Mouse (Mus musculus): Measurements from ENCODE around the gene Cradd. TPM values are rescaled to one million over a fixed set of nuclear protein-coding genes. Genes with fewer than 3 reads are reported as not detected.

Gene Cradd
- polyA plus RNA-seq, 1 experiment from 2014 or later = 12.0 TPM

GRCm38 (mm10) chr10:95156410-95156809, 167.5 kb downstream of the Cradd start:
- H3K27ac ChIP-seq (replicated peaks; ENCODE audit: low read depth, low read length) = no peak overlapping the region
- 95% methylated on average over 5 of the region's 7 CpGs for WGBS
- no peak overlapping the region for H3K4me2 ChIP-seq (ENCODE audit: low read length)
- DNase-seq = no peak
- H3K9me3 ChIP-seq (ENCODE audit: control insufficient read depth, low read length) = no peaks in the 10 kb centered on the region
- H3K36me3 ChIP-seq (ENCODE audit: control insufficient read depth, insufficient read depth, low read length) = no peaks in the 10 kb centered on the region
- no peak for ATAC-seq (ENCODE audit: low FRiP score, low TSS enrichment)
- no peaks in the 10 kb centered on the region for H3K27me3 ChIP-seq (ENCODE audit: control insufficient read depth, insufficient read depth, low read length)
- no peak overlapping the region for H3K9ac ChIP-seq (replicated peaks; ENCODE audit: low read length)
- H3K4me3 ChIP-seq (replicated peaks; ENCODE audit: low read depth, low read length) = no peak overlapping the region
- H3K4me1 ChIP-seq (ENCODE audit: control insufficient read depth, insufficient read depth, low read length) = no peaks in the 10 kb centered on the region

GRCm38 (mm10) chr10:95154675-95155074, 169.3 kb downstream of the Cradd start:
- no peak overlapping the region for H3K9ac ChIP-seq (replicated peaks; ENCODE audit: low read length)
- no peak overlapping the region for H3K4me3 ChIP-seq (replicated peaks; ENCODE audit: low read depth, low read length)
- ATAC-seq (ENCODE audit: low FRiP score, low TSS enrichment) (no peak), DNase-seq (no peak)
- H3K4me1 ChIP-seq (ENCODE audit: control insufficient read depth, insufficient read depth, low read length) = no peaks in the 10 kb centered on the region
- no peaks in the 10 kb centered on the region for H3K36me3 ChIP-seq (ENCODE audit: control insufficient read depth, insufficient read depth, low read length)
- no peaks in the 10 kb centered on the region for H3K27me3 ChIP-seq (ENCODE audit: control insufficient read depth, insufficient read depth, low read length)
- no peaks in the 10 kb centered on the region for H3K9me3 ChIP-seq (ENCODE audit: control insufficient read depth, low read length)
- no peak overlapping the region for H3K4me2 ChIP-seq (ENCODE audit: low read length)
- H3K27ac ChIP-seq (replicated peaks; ENCODE audit: low read depth, low read length) = no peak overlapping the region
- WGBS = 89% methylated on average over 1 of the region's 1 CpGs

- 88% methylated on average over 7 of the region's 7 CpGs for WGBS
- DNase-seq (no peak), ATAC-seq (ENCODE audit: low FRiP score, low TSS enrichment) (no peak)
- no peak overlapping the region for H3K4me3 ChIP-seq (replicated peaks; ENCODE audit: low read depth, low read length)
- no peaks in the 10 kb centered on the region for H3K27me3 ChIP-seq (ENCODE audit: control insufficient read depth, insufficient read depth, low read length)
- H3K4me2 ChIP-seq (ENCODE audit: low read length) = no peak overlapping the region
- H3K27ac ChIP-seq (replicated peaks; ENCODE audit: low read depth, low read length) = no peak overlapping the region
- H3K9ac ChIP-seq (replicated peaks; ENCODE audit: low read length) = no peak overlapping the region
- H3K4me1 ChIP-seq (ENCODE audit: control insufficient read depth, insufficient read depth, low read length) = no peaks in the 10 kb centered on the region
- H3K9me3 ChIP-seq (ENCODE audit: control insufficient read depth, low read length) = no peaks in the 10 kb centered on the region
- H3K36me3 ChIP-seq (ENCODE audit: control insufficient read depth, insufficient read depth, low read length) = no peaks in the 10 kb centered on the region
Measured at GRCm38 (mm10) chr10:95153224-95153623, 170.7 kb downstream of the Cradd start.

GRCm38 (mm10) chr10:95152503-95152989, 171.4 kb downstream of the Cradd start:
- Histone ChIP-seq H3K4me2 (ENCODE audit: low read length) (no peak overlapping the region), H3K9me3 (ENCODE audit: control insufficient read depth, low read length) (no peaks in the 10 kb centered on the region), H3K9ac (replicated peaks; ENCODE audit: low read length) (no peak overlapping the region), H3K4me1 (ENCODE audit: control insufficient read depth, insufficient read depth, low read length) (no peaks in the 10 kb centered on the region), H3K36me3 (ENCODE audit: control insufficient read depth, insufficient read depth, low read length) (no peaks in the 10 kb centered on the region), H3K4me3 (replicated peaks; ENCODE audit: low read depth, low read length) (no peak overlapping the region), H3K27ac (replicated peaks; ENCODE audit: low read depth, low read length) (no peak overlapping the region), H3K27me3 (ENCODE audit: control insufficient read depth, insufficient read depth, low read length) (no peaks in the 10 kb centered on the region)
- DNase-seq = no peak
- 85% methylated on average over 9 of the region's 9 CpGs for WGBS
- ATAC-seq (ENCODE audit: low FRiP score, low TSS enrichment) = no peak

GRCm38 (mm10) chr10:95151012-95151768, 172.7 kb downstream of the Cradd start:
- DNase-seq = no peak

GRCm38 (mm10) chr10:95149666-95150065, 174.3 kb downstream of the Cradd start:
- Histone ChIP-seq H3K4me2 (ENCODE audit: low read length) (no peak overlapping the region), H3K9ac (replicated peaks; ENCODE audit: low read length) (no peak overlapping the region), H3K4me3 (replicated peaks; ENCODE audit: low read depth, low read length) (no peak overlapping the region), H3K9me3 (ENCODE audit: control insufficient read depth, low read length) (no peaks in the 10 kb centered on the region), H3K4me1 (ENCODE audit: control insufficient read depth, insufficient read depth, low read length) (peaks cover 8% of the 10 kb centered on the region), H3K36me3 (ENCODE audit: control insufficient read depth, insufficient read depth, low read length) (no peaks in the 10 kb centered on the region), H3K27me3 (ENCODE audit: control insufficient read depth, insufficient read depth, low read length) (no peaks in the 10 kb centered on the region), H3K27ac (replicated peaks; ENCODE audit: low read depth, low read length) (no peak overlapping the region)
- ATAC-seq (ENCODE audit: low FRiP score, low TSS enrichment) = no peak
- DNase-seq = no peak
- 15% methylated on average over 1 of the region's 1 CpGs for WGBS

More at GRCm38 (mm10) chr10:95151012-95151768, 172.7 kb downstream of the Cradd start:
- WGBS = 95% methylated on average over 6 of the region's 6 CpGs
- ATAC-seq (ENCODE audit: low FRiP score, low TSS enrichment) = no peak
- Histone ChIP-seq H3K36me3 (ENCODE audit: control insufficient read depth, insufficient read depth, low read length) (no peaks in the 10 kb centered on the region), H3K27me3 (ENCODE audit: control insufficient read depth, insufficient read depth, low read length) (no peaks in the 10 kb centered on the region), H3K4me2 (ENCODE audit: low read length) (no peak overlapping the region), H3K9me3 (ENCODE audit: control insufficient read depth, low read length) (no peaks in the 10 kb centered on the region), H3K27ac (replicated peaks; ENCODE audit: low read depth, low read length) (no peak overlapping the region), H3K4me3 (replicated peaks; ENCODE audit: low read depth, low read length) (no peak overlapping the region), H3K9ac (replicated peaks; ENCODE audit: low read length) (no peak overlapping the region), H3K4me1 (ENCODE audit: control insufficient read depth, insufficient read depth, low read length) (no peaks in the 10 kb centered on the region)

- Histone ChIP-seq H3K27ac (replicated peaks; ENCODE audit: low read depth, low read length) (no peak overlapping the region), H3K9ac (replicated peaks; ENCODE audit: low read length) (no peak overlapping the region), H3K4me3 (replicated peaks; ENCODE audit: low read depth, low read length) (no peak overlapping the region), H3K36me3 (ENCODE audit: control insufficient read depth, insufficient read depth, low read length) (no peaks in the 10 kb centered on the region), H3K9me3 (ENCODE audit: control insufficient read depth, low read length) (no peaks in the 10 kb centered on the region), H3K4me1 (ENCODE audit: control insufficient read depth, insufficient read depth, low read length) (peaks cover 18% of the 10 kb centered on the region), H3K27me3 (ENCODE audit: control insufficient read depth, insufficient read depth, low read length) (no peaks in the 10 kb centered on the region), H3K4me2 (ENCODE audit: low read length) (no peak overlapping the region)
- DNase-seq = no peak
- ATAC-seq (ENCODE audit: low FRiP score, low TSS enrichment) = no peak
- 90% methylated on average over 3 of the region's 3 CpGs for WGBS
Measured at GRCm38 (mm10) chr10:95148641-95149040, 175.3 kb downstream of the Cradd start.

GRCm38 (mm10) chr10:95147136-95147901, 176.6 kb downstream of the Cradd start:
- Histone ChIP-seq H3K36me3 (ENCODE audit: control insufficient read depth, insufficient read depth, low read length) (no peaks in the 10 kb centered on the region), H3K4me3 (replicated peaks; ENCODE audit: low read depth, low read length) (no peak overlapping the region), H3K9me3 (ENCODE audit: control insufficient read depth, low read length) (no peaks in the 10 kb centered on the region), H3K27ac (replicated peaks; ENCODE audit: low read depth, low read length) (no peak overlapping the region), H3K27me3 (ENCODE audit: control insufficient read depth, insufficient read depth, low read length) (no peaks in the 10 kb centered on the region), H3K4me2 (ENCODE audit: low read length) (no peak overlapping the region), H3K9ac (replicated peaks; ENCODE audit: low read length) (no peak overlapping the region), H3K4me1 (ENCODE audit: control insufficient read depth, insufficient read depth, low read length) (peaks cover 28% of the 10 kb centered on the region)
- ATAC-seq (ENCODE audit: low FRiP score, low TSS enrichment) (no peak), DNase-seq (no peak)
- 92% methylated on average over 6 of the region's 6 CpGs for WGBS
